Comparison of ENCODE assay signal across 12 mouse cellular contexts in the genomic region with DNA sequence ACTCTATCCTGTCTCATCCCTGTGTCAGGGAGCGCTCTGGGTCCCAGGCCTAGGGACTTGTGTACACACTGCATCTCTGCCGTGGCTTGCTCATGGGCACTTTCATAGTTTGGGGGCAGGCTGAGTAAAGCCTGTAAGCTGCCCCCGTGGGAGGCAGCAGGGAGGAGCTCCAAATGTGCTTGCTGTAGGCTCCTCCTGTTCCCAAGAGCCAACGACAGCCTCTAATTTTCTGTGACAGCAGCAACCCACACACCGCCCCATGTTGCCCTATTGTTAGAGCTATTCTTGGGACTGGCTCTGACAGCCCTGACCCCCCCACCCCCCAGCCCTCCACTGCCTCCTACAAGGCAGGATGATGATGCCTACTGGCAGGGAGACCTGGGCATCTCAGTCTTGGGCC. TPM values are rescaled to one million over a fixed set of nuclear protein-coding genes. Genes with fewer than 3 reads are reported as not detected.
DNase-seq lines count a peak whose midpoint lies in the region; ATAC-seq and TF ChIP-seq lines count a peak whose summit lies in the region.
"Had no signal": no experiment of that assay in that cellular context is flagged by ENCODE, and none has a peak within 500 bp of the region (broad histone marks: within the 10 kb centered on the region; RNA-seq: fewer than 3 reads in every experiment).

No protein-coding gene starts in this region.

- WGBS in forebrain, embryonic 12.5 days, result 86% methylated on average over 5 of the region's 5 CpGs
- 77% methylated on average over 5 of the region's 5 CpGs for WGBS in forebrain, postnatal 0 days
- WGBS in hindbrain, embryonic 10.5 days, result 79% methylated on average over 5 of the region's 5 CpGs
- 82% methylated on average over 5 of the region's 5 CpGs for WGBS in hindbrain, embryonic 14.5 days
- 54% methylated on average over 5 of the region's 5 CpGs for WGBS in stomach, postnatal 0 days
- WGBS in thymus, adult 2 months, result 94% methylated on average over 5 of the region's 5 CpGs

- no peak overlapping the region for H3K9ac ChIP-seq in forebrain, embryonic 12.5 days
- H3K9ac ChIP-seq in forebrain, postnatal 0 days, result no peak overlapping the region
- no peak overlapping the region for H3K9ac ChIP-seq in hindbrain, embryonic 14.5 days
- peak overlapping the region; percentile 52; the same call in 1 of the 2 replicates for H3K9ac ChIP-seq in stomach, postnatal 0 days (ENCODE audit: low read length)
- H3K9ac ChIP-seq: limb, embryonic 15.5 days had no signal

- H3K27me3 ChIP-seq in forebrain, embryonic 12.5 days, result no peaks in the 10 kb centered on the region
- no peaks in the 10 kb centered on the region for H3K27me3 ChIP-seq in forebrain, postnatal 0 days (ENCODE audit: insufficient read depth, low read length)
- H3K27me3 ChIP-seq in hindbrain, embryonic 10.5 days (ENCODE audit: insufficient read depth, poor library complexity, severe bottlenecking), result no peaks in the 10 kb centered on the region
- H3K27me3 ChIP-seq in hindbrain, embryonic 14.5 days (ENCODE audit: control insufficient read depth, insufficient read depth, low read length), result no peaks in the 10 kb centered on the region
- H3K27me3 ChIP-seq in stomach, postnatal 0 days (ENCODE audit: control insufficient read depth, insufficient read depth, low read length), result no peaks in the 10 kb centered on the region
- H3K27me3 ChIP-seq in thymus, adult 2 months (ENCODE audit: control insufficient read depth, insufficient read depth, low read length), result no peaks in the 10 kb centered on the region
- H3K27me3 ChIP-seq: embryonic facial prominence, embryonic 12.5 days; limb, embryonic 15.5 days had no signal

- TF ChIP-seq POLR2A in thymus, adult 2 months (IDR thresholded peaks at IDR 0.05; ENCODE audit: control insufficient read depth, extremely low read depth, insufficient read depth, low read length, poor library complexity), result no peak

- no peak overlapping the region for H3K4me2 ChIP-seq in forebrain, embryonic 12.5 days
- H3K4me2 ChIP-seq in forebrain, postnatal 0 days (ENCODE audit: low read depth), result no peak overlapping the region
- no peak overlapping the region for H3K4me2 ChIP-seq in hindbrain, embryonic 14.5 days (replicated peaks)
- no peak overlapping the region for H3K4me2 ChIP-seq in stomach, postnatal 0 days (replicated peaks; ENCODE audit: low read depth)
- H3K4me2 ChIP-seq: embryonic facial prominence, embryonic 12.5 days; limb, embryonic 15.5 days had no signal

- TF ChIP-seq CTCF in forebrain, postnatal 0 days (IDR thresholded peaks at IDR 0.05; ENCODE audit: low read depth), result no peak
- no peak for TF ChIP-seq CTCF in stomach, postnatal 0 days (IDR thresholded peaks at IDR 0.05; ENCODE audit: low read depth)
- no peak for TF ChIP-seq CTCF in thymus, adult 2 months (IDR thresholded peaks at IDR 0.05; ENCODE audit: borderline replicate concordance, control insufficient read depth, extremely low read depth, insufficient read depth, low read length, poor library complexity)

- no peak for ATAC-seq in forebrain, embryonic 12.5 days (ENCODE audit: low FRiP score)
- ATAC-seq in forebrain, postnatal 0 days, result no peak
- ATAC-seq in hindbrain, embryonic 14.5 days (ENCODE audit: low FRiP score), result no peak
- peak; percentile 28; the same call in 1 of the 2 replicates for ATAC-seq in stomach, postnatal 0 days (ENCODE audit: low FRiP score, low TSS enrichment)
- ATAC-seq: forebrain, embryonic 16.5 days had no signal

- no peak for DNase-seq in forebrain, postnatal 0 days
- DNase-seq in hindbrain, embryonic 10.5 days (ENCODE audit: low spot score), result no peak
- no peak for DNase-seq in hindbrain, embryonic 14.5 days (ENCODE audit: low spot score)
- peak; percentile 71 for DNase-seq in right cerebral cortex, adult 18-20 months
- no peak for DNase-seq in right cerebral cortex, postnatal 10 days (ENCODE audit: low spot score in 2 of 2)
- DNase-seq in stomach, postnatal 0 days (ENCODE audit: low spot score), result no peak
- no peak for DNase-seq in thymus, adult 2 months

- H3K4me1 ChIP-seq in forebrain, embryonic 12.5 days, result peaks cover 31% of the 10 kb centered on the region
- peaks cover 12% of the 10 kb centered on the region for H3K4me1 ChIP-seq in forebrain, postnatal 0 days (ENCODE audit: insufficient read depth)
- H3K4me1 ChIP-seq in hindbrain, embryonic 10.5 days (replicated peaks), result peaks cover 67% of the 10 kb centered on the region
- H3K4me1 ChIP-seq in hindbrain, embryonic 14.5 days (replicated peaks; ENCODE audit: control insufficient read depth, insufficient read depth, low read length), result peaks cover 19% of the 10 kb centered on the region
- peaks cover 12% of the 10 kb centered on the region for H3K4me1 ChIP-seq in stomach, postnatal 0 days (replicated peaks; ENCODE audit: control insufficient read depth, insufficient read depth)
- peaks cover 17% of the 10 kb centered on the region for H3K4me1 ChIP-seq in thymus, adult 2 months (replicated peaks; ENCODE audit: control insufficient read depth, insufficient read depth, low read length)

- peaks cover 42% of the 10 kb centered on the region for H3K36me3 ChIP-seq in forebrain, embryonic 12.5 days (replicated peaks)
- H3K36me3 ChIP-seq in forebrain, postnatal 0 days (ENCODE audit: insufficient read depth), result peaks cover 14% of the 10 kb centered on the region
- H3K36me3 ChIP-seq in hindbrain, embryonic 10.5 days, result peaks cover 47% of the 10 kb centered on the region
- H3K36me3 ChIP-seq in hindbrain, embryonic 14.5 days (replicated peaks; ENCODE audit: control insufficient read depth, insufficient read depth), result peaks cover 18% of the 10 kb centered on the region; the same call in 1 of the 2 replicates
- H3K36me3 ChIP-seq in stomach, postnatal 0 days (ENCODE audit: control insufficient read depth, insufficient read depth, low read length), result peaks cover 3% of the 10 kb centered on the region; the same call in 1 of the 2 replicates
- no peaks in the 10 kb centered on the region for H3K36me3 ChIP-seq in thymus, adult 2 months (ENCODE audit: control insufficient read depth, insufficient read depth, low read length)

- H3K9me3 ChIP-seq in forebrain, embryonic 12.5 days, result no peaks in the 10 kb centered on the region
- H3K9me3 ChIP-seq in forebrain, postnatal 0 days (ENCODE audit: low read length), result no peaks in the 10 kb centered on the region
- H3K9me3 ChIP-seq in hindbrain, embryonic 10.5 days, result no peaks in the 10 kb centered on the region
- H3K9me3 ChIP-seq in hindbrain, embryonic 14.5 days (ENCODE audit: control insufficient read depth, low read length), result no peaks in the 10 kb centered on the region
- H3K9me3 ChIP-seq in stomach, postnatal 0 days (ENCODE audit: control insufficient read depth, low read length), result no peaks in the 10 kb centered on the region
- H3K9me3 ChIP-seq: embryonic facial prominence, embryonic 12.5 days; G1E; limb, embryonic 15.5 days had no signal

- no peak for TF ChIP-seq EP300 in stomach, postnatal 0 days (optimal IDR thresholded peaks at IDR 0.05)

- H3K27ac ChIP-seq in forebrain, embryonic 12.5 days, result 0 out of 2 replicates have a peak overlapping the region, but pooled peaks have one; percentile 13
- no peak overlapping the region for H3K27ac ChIP-seq in forebrain, postnatal 0 days (ENCODE audit: low read depth, low read length)
- H3K27ac ChIP-seq in hindbrain, embryonic 10.5 days, result peak overlapping the region; percentile 65
- no peak overlapping the region for H3K27ac ChIP-seq in hindbrain, embryonic 14.5 days
- H3K27ac ChIP-seq in stomach, postnatal 0 days (replicated peaks), result peak overlapping the region; percentile 97
- no peak overlapping the region for H3K27ac ChIP-seq in thymus, adult 2 months (ENCODE audit: control insufficient read depth, insufficient read depth, low read length)
- H3K27ac ChIP-seq: embryonic facial prominence, embryonic 12.5 days; limb, embryonic 15.5 days had no signal

- H3K4me3 ChIP-seq in forebrain, embryonic 12.5 days (replicated peaks), result no peak overlapping the region
- H3K4me3 ChIP-seq in forebrain, postnatal 0 days (ENCODE audit: low read depth, low read length), result no peak overlapping the region
- H3K4me3 ChIP-seq in hindbrain, embryonic 10.5 days, result no peak overlapping the region
- no peak overlapping the region for H3K4me3 ChIP-seq in hindbrain, embryonic 14.5 days (replicated peaks; ENCODE audit: low read length)
- H3K4me3 ChIP-seq in stomach, postnatal 0 days (ENCODE audit: low read depth, low read length), result no peak overlapping the region
- H3K4me3 ChIP-seq in thymus, adult 2 months (ENCODE audit: control insufficient read depth, insufficient read depth, low read length), result no peak overlapping the region
- H3K4me3 ChIP-seq: embryonic facial prominence, embryonic 12.5 days; limb, embryonic 15.5 days had no signal

RNA-seq across cellular contexts. Expression of a gene that starts 4.1 kb away (rescaled TPM):
- polyA plus RNA-seq in forebrain, embryonic 12.5 days (2016; fragmentation: Nextera tagmentation; extraction: Ambion mirVana), result 15.4 and 16.7 TPM in 2 replicates
- 15.9 and 19.6 TPM in 2 replicates for total RNA-seq in forebrain, postnatal 0 days (2014; rRNA removed)
- 8.8 and 10.9 TPM in 2 replicates for polyA plus RNA-seq in forebrain, postnatal 0 days (2015; fragmentation: Nextera tagmentation; extraction: Ambion mirVana)
- polyA plus RNA-seq in hindbrain, embryonic 10.5 days (2016; fragmentation: Nextera tagmentation; extraction: Ambion mirVana), result 15.1 and 16.2 TPM in 2 replicates
- polyA plus RNA-seq in hindbrain, embryonic 14.5 days (2014; fragmentation: Nextera tagmentation; extraction: Ambion mirVana), result 6.1 and 7.2 TPM in 2 replicates
- 7.4 and 8.5 TPM in 2 replicates for polyA plus RNA-seq in stomach, postnatal 0 days (2015; fragmentation: Nextera tagmentation; extraction: Ambion mirVana)
- 40.4 and 47.2 TPM in 2 replicates for polyA plus RNA-seq in thymus, adult 2 months (2012; rRNA removed)

RNA-seq across cellular contexts. Expression of a gene that starts 9.9 kb away (rescaled TPM):
- polyA plus RNA-seq in forebrain, embryonic 12.5 days (2016; fragmentation: Nextera tagmentation; extraction: Ambion mirVana), result 2,395 and 2,485 TPM in 2 replicates
- 1,430 and 1,456 TPM in 2 replicates for total RNA-seq in forebrain, postnatal 0 days (2014; rRNA removed)
- 1,561 and 1,650 TPM in 2 replicates for polyA plus RNA-seq in forebrain, postnatal 0 days (2015; fragmentation: Nextera tagmentation; extraction: Ambion mirVana)
- 2,059 and 2,773 TPM in 2 replicates for polyA plus RNA-seq in hindbrain, embryonic 10.5 days (2016; fragmentation: Nextera tagmentation; extraction: Ambion mirVana)
- polyA plus RNA-seq in hindbrain, embryonic 14.5 days (2014; fragmentation: Nextera tagmentation; extraction: Ambion mirVana), result 1,434 and 1,576 TPM in 2 replicates
- polyA plus RNA-seq in stomach, postnatal 0 days (2015; fragmentation: Nextera tagmentation; extraction: Ambion mirVana), result 532 and 573 TPM in 2 replicates
- polyA plus RNA-seq in thymus, adult 2 months (2012; rRNA removed), result 107 and 119 TPM in 2 replicates
- polyA plus RNA-seq: G1E had no signal

RNA-seq across cellular contexts. Expression of a gene that starts 31.1 kb away (rescaled TPM):
- 59.0 and 62.7 TPM in 2 replicates for polyA plus RNA-seq in forebrain, embryonic 12.5 days (2016; fragmentation: Nextera tagmentation; extraction: Ambion mirVana)
- 50.6 and 54.2 TPM in 2 replicates for total RNA-seq in forebrain, postnatal 0 days (2014; rRNA removed)
- 60.7 and 71.2 TPM in 2 replicates for polyA plus RNA-seq in forebrain, postnatal 0 days (2015; fragmentation: Nextera tagmentation; extraction: Ambion mirVana)
- polyA plus RNA-seq in hindbrain, embryonic 10.5 days (2016; fragmentation: Nextera tagmentation; extraction: Ambion mirVana), result 53.5 and 53.6 TPM in 2 replicates
- 65.5 and 71.6 TPM in 2 replicates for polyA plus RNA-seq in hindbrain, embryonic 14.5 days (2014; fragmentation: Nextera tagmentation; extraction: Ambion mirVana)
- 34.9 and 36.9 TPM in 2 replicates for polyA plus RNA-seq in stomach, postnatal 0 days (2015; fragmentation: Nextera tagmentation; extraction: Ambion mirVana)
- polyA plus RNA-seq in thymus, adult 2 months (2012; rRNA removed), result 12.8 and 16.6 TPM in 2 replicates

RNA-seq across cellular contexts. Expression of a gene that starts 31.1 kb away (rescaled TPM):
- 55.0 and 56.0 TPM in 2 replicates for polyA plus RNA-seq in forebrain, embryonic 12.5 days (2016; fragmentation: Nextera tagmentation; extraction: Ambion mirVana)
- total RNA-seq in forebrain, postnatal 0 days (2014; rRNA removed), result 27.8 and 30.1 TPM in 2 replicates
- polyA plus RNA-seq in forebrain, postnatal 0 days (2015; fragmentation: Nextera tagmentation; extraction: Ambion mirVana), result 52.7 and 59.8 TPM in 2 replicates
- polyA plus RNA-seq in hindbrain, embryonic 10.5 days (2016; fragmentation: Nextera tagmentation; extraction: Ambion mirVana), result 55.3 and 59.2 TPM in 2 replicates
- 48.2 and 61.4 TPM in 2 replicates for polyA plus RNA-seq in hindbrain, embryonic 14.5 days (2014; fragmentation: Nextera tagmentation; extraction: Ambion mirVana)
- polyA plus RNA-seq in stomach, postnatal 0 days (2015; fragmentation: Nextera tagmentation; extraction: Ambion mirVana), result 41.8 and 42.8 TPM in 2 replicates
- polyA plus RNA-seq in thymus, adult 2 months (2012; rRNA removed), result 32.3 and 38.8 TPM in 2 replicates

Comparison
In these comparisons a context has a peak if more than half of its experiments do, and no peak if none do; other contexts are left out.
1. H3K27ac ChIP-seq: peak in forebrain, embryonic 12.5 days (single experiment), hindbrain, embryonic 10.5 days (single experiment) and stomach, postnatal 0 days (single experiment); none in forebrain, postnatal 0 days (single experiment), hindbrain, embryonic 14.5 days (single experiment) and thymus, adult 2 months (single experiment).